Mouse (Mus musculus) kidney, embryonic 16.5 days (tissue): ENCODE data around the gene Dscaml1. TPM values are rescaled to one million over a fixed set of nuclear protein-coding genes. Genes with fewer than 3 reads are reported as not detected.
"Not testable (repeated sequence)": the region's sequence is repeated elsewhere in the genome, so short reads cannot be mapped to it uniquely, and the experiment has no call there.

Experiments used
- ATAC-seq: fragments of 200-750 bp; cut with Nextera tagmentation; 2 replicates; pipeline ENCODE4 v1.8.0; 2017; ENCODE audit warnings: moderate TSS enrichment; ENCODE audit not compliant: low FRiP score, low TSS enrichment
- H3K27ac ChIP-seq: fragments of 300-500 bp; sonication (generic); 2 replicates; pipeline ENCODE4 v1.5.1; 2014; ENCODE audit warnings: low read length
- H3K27me3 ChIP-seq: fragments of 300-500 bp; sonication (generic); 2 replicates; pipeline ENCODE4 v1.6.1; 2014; ENCODE audit warnings: low read length, control low read depth, mixed read lengths; ENCODE audit not compliant: insufficient read depth
- H3K36me3 ChIP-seq: fragments of 300-500 bp; sonication (generic); 2 replicates; pipeline ENCODE4 v1.6.1; 2014; ENCODE audit warnings: low read length, control low read depth, mixed read lengths; ENCODE audit not compliant: insufficient read depth
- H3K4me1 ChIP-seq: fragments of 300-500 bp; sonication (generic); 2 replicates; pipeline ENCODE4 v1.6.1; 2014; ENCODE audit warnings: low read length, control low read depth, mixed read lengths; ENCODE audit not compliant: insufficient read depth
- H3K4me2 ChIP-seq: fragments of 300-500 bp; sonication (generic); replicated peaks from 2 replicates; pipeline ENCODE4 v1.6.1; 2014; ENCODE audit warnings: low read depth, low read length
- H3K4me3 ChIP-seq: fragments of 300-500 bp; sonication (generic); 2 replicates; pipeline ENCODE4 v1.5.1; 2014; ENCODE audit warnings: mild to moderate bottlenecking, low read length
- H3K9ac ChIP-seq: fragments of 300-500 bp; sonication (generic); replicated peaks from 2 replicates; pipeline ENCODE4 v1.6.1; 2014; ENCODE audit warnings: low read length
- H3K9me3 ChIP-seq: fragments of 300-500 bp; sonication (generic); 2 replicates; pipeline ENCODE4 v1.6.1; 2016; ENCODE audit warnings: low read length, control low read depth
- WGBS: fragments of 180-500 bp; shearing (Covaris S2); extraction: QIAGEN DNeasy Blood & Tissue Kit; methylation state at CpG from one replicate; pipeline ENCODE4 v1.1.7; 2014; 5-methylcytosine and 5-hydroxymethylcytosine counted together
- polyA plus RNA-seq: library from polyadenylated mRNA; unstranded; fragments of >200 nt; fragmentation: Nextera tagmentation; extraction: Ambion mirVana; gene quantifications from 2 replicates; pipeline ENCODE4 v1.2.1, GENCODE M21; 2015

Gene Dscaml1
- polyA plus RNA-seq, 1 experiment from 2014 or later: 0.37 TPM

DNA sequence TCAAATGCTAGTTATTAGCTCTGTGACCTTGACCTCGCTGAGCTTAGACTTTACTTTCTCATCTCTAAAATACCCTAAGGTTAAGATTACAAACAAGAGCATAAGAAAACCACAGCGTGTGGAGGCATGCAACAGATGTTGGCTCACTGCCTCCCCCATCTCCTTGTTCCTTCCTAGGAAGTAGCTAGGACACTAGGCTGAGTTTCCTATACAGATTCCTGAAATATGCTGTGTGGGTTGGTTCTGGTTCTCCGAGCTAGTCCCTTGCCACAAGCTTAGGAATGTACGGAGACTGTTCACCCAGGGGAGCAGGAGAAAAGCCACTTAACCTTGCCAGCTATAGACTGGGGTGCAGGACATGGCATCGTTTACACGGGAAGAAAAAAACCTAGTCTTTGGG is 339.8 kb downstream of the Dscaml1 start:
- 78% methylated on average over 6 of the region's 6 CpGs for WGBS
- Histone ChIP-seq H3K27ac (no peak overlapping the region), H3K4me1 (no peaks in the 10 kb centered on the region), H3K9me3 (no peaks in the 10 kb centered on the region), H3K4me3 (no peak overlapping the region), H3K4me2 (no peak overlapping the region), H3K36me3 (peaks cover 17% of the 10 kb centered on the region), H3K9ac (no peak overlapping the region), H3K27me3 (no peaks in the 10 kb centered on the region)
- no peak for ATAC-seq

DNA sequence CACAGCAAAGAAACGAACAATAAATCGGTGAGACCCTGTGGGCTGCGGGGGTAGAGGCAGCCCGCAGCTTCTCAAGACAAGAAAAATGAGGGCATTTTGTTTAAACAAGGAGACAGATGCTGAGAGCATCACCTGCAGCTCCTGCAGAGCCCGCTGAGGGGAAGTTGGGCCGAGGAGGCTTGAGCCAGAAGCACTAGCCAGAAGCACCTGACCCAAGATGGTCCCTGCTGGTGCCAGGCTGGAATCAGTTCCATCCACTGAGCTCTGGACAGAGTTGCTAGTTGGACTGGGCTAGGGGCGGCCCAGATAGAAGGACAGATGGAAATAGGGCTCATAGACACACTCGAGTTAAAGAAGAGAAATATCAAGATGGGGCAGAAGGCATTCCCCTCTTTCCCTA is 340.7 kb downstream of the Dscaml1 start:
- H3K27me3 ChIP-seq: no peaks in the 10 kb centered on the region
- ATAC-seq: no peak
- H3K4me1 ChIP-seq: no peaks in the 10 kb centered on the region
- no peak overlapping the region for H3K4me3 ChIP-seq
- H3K36me3 ChIP-seq: peaks cover 21% of the 10 kb centered on the region
- 79% methylated on average over 8 of the region's 8 CpGs for WGBS
- H3K27ac ChIP-seq: no peak overlapping the region
- no peak overlapping the region for H3K9ac ChIP-seq
- H3K9me3 ChIP-seq: no peaks in the 10 kb centered on the region
- H3K4me2 ChIP-seq: no peak overlapping the region

DNA sequence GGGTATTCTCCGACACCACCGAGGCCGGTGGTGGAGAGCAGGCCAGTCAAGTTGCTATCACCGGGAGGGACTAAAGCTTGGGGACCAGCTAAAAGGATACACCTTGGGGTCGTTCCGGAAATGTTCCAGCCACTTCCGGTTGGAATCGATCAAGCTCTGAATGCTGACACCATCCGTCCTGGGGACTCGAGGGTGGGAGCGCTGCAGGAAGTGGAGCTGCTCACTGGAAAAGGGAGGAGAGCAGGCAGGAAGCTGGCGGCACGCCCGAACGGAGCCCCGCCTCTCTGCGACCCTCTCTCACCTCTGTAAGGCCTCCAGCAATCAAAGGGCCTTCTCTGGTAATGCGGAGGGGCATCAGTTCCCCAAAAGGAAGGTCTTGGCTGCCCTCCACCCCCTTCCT is 342.0 kb downstream of the Dscaml1 start:
- peaks cover 29% of the 10 kb centered on the region for H3K36me3 ChIP-seq
- no peaks in the 10 kb centered on the region for H3K27me3 ChIP-seq
- H3K4me1 ChIP-seq: no peaks in the 10 kb centered on the region
- no peak overlapping the region for H3K4me2 ChIP-seq
- H3K27ac ChIP-seq: no peak overlapping the region
- ATAC-seq: no peak
- no peak overlapping the region for H3K4me3 ChIP-seq
- no peaks in the 10 kb centered on the region for H3K9me3 ChIP-seq
- H3K9ac ChIP-seq: no peak overlapping the region
- WGBS: 74% methylated on average over 18 of the region's 18 CpGs

DNA sequence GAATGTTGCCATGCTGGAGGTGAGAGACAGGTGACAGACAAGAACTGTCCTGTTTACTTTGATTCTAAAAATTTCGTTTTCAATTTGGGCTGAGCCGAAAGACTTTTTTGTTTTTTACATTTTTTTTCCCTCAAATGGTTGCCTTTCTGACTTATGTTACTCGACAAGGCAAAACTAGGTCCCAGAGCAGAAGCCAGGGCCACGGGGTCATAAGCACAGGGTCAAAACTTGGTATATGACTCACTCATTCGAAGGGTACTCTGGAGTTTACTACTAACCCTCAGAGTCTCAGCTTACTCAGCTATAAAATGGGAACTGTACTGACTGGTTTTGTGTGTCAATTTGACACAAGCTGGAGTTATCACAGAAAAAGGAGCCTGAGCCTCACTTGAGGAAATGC is 343.2 kb downstream of the Dscaml1 start:
- ATAC-seq: no peak
- H3K4me3 ChIP-seq: no peak overlapping the region
- H3K36me3 ChIP-seq: peaks cover 40% of the 10 kb centered on the region
- no peak overlapping the region for H3K4me2 ChIP-seq
- no peak overlapping the region for H3K27ac ChIP-seq
- no peak overlapping the region for H3K9ac ChIP-seq
- H3K27me3 ChIP-seq: no peaks in the 10 kb centered on the region
- WGBS: 76% methylated on average over 5 of the region's 5 CpGs
- no peaks in the 10 kb centered on the region for H3K9me3 ChIP-seq
- no peaks in the 10 kb centered on the region for H3K4me1 ChIP-seq

DNA sequence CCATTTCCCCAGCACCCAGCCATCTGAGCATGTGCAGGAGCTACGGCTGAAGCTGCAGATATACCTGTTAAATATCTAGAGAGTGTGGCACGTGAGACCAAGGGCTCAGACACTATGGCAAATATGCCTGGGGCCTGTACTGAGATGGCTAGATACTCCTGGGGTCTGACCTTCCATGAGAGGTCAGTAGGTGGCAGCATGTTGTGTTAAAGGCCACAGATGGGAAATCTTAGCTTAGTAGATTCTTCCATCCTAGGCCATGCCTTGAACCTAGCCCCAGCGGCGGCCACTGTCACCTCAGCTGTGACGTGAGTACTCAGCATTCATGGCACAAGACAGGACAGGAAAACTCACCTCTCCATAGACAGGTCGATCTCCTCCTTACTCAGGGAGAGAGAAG is 347.7 kb downstream of the Dscaml1 start:
- Histone ChIP-seq H3K4me1 (no peaks in the 10 kb centered on the region), H3K9me3 (no peaks in the 10 kb centered on the region), H3K36me3 (peaks cover 56% of the 10 kb centered on the region), H3K27ac (no peak overlapping the region), H3K27me3 (no peaks in the 10 kb centered on the region), H3K4me2 (no peak overlapping the region), H3K9ac (no peak overlapping the region), H3K4me3 (no peak overlapping the region)
- ATAC-seq: no peak
- 87% methylated on average over 6 of the region's 6 CpGs for WGBS

DNA sequence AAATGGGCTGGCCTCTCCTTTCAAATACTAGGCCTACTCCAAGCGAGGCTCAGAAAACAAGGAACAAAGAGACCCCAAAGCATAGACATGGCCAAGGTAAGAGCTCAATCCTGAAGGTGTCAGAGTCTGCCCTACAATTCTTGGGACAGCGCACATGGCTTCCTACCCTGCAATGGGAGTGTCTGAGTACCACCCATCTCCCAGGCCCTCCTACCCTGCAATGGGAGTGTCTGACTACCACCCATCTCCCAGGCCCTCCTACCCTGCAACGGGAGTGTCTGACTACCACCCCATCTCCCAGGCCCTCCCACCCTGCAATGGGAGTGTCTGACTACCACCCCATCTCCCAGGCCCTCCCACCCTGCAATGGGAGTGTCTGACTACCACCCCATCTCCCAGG is 349.7 kb downstream of the Dscaml1 start:
- H3K4me2 ChIP-seq, ATAC-seq, H3K9me3 ChIP-seq, H3K4me3 ChIP-seq, H3K9ac ChIP-seq, H3K27me3 ChIP-seq, H3K27ac ChIP-seq, H3K4me1 ChIP-seq: not testable (repeated sequence)
- H3K36me3 ChIP-seq: peaks cover 57% of the 10 kb centered on the region
- WGBS: 73% methylated on average over 3 of the region's 3 CpGs

DNA sequence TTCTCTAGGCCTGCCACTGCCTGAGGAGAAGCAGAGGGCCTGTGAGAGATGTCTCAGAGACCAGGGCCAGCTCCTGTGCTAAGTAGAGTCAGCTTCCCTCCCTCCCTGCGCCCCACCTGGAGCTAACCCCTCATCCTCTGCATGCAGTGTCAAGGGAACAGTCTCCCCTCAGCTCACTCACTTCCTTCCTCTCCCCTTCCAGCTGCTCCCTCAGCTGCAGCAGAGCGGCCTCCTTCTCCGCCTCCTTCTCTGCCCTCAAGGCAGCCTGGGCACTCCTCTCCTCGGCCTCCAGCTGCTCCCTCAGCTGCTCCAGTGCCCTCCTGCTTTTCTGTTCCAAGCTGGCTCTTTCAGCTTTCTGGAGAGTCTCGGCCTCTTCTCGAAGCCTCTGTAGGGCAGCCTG is 352.8 kb downstream of the Dscaml1 start:
- peaks cover 38% of the 10 kb centered on the region for H3K36me3 ChIP-seq
- H3K9ac ChIP-seq: no peak overlapping the region
- H3K9me3 ChIP-seq: no peaks in the 10 kb centered on the region
- WGBS: 61% methylated on average over 6 of the region's 6 CpGs
- H3K27ac ChIP-seq: no peak overlapping the region
- no peak overlapping the region for H3K4me3 ChIP-seq
- no peak overlapping the region for H3K4me2 ChIP-seq
- ATAC-seq: no peak
- no peaks in the 10 kb centered on the region for H3K4me1 ChIP-seq
- no peaks in the 10 kb centered on the region for H3K27me3 ChIP-seq

DNA sequence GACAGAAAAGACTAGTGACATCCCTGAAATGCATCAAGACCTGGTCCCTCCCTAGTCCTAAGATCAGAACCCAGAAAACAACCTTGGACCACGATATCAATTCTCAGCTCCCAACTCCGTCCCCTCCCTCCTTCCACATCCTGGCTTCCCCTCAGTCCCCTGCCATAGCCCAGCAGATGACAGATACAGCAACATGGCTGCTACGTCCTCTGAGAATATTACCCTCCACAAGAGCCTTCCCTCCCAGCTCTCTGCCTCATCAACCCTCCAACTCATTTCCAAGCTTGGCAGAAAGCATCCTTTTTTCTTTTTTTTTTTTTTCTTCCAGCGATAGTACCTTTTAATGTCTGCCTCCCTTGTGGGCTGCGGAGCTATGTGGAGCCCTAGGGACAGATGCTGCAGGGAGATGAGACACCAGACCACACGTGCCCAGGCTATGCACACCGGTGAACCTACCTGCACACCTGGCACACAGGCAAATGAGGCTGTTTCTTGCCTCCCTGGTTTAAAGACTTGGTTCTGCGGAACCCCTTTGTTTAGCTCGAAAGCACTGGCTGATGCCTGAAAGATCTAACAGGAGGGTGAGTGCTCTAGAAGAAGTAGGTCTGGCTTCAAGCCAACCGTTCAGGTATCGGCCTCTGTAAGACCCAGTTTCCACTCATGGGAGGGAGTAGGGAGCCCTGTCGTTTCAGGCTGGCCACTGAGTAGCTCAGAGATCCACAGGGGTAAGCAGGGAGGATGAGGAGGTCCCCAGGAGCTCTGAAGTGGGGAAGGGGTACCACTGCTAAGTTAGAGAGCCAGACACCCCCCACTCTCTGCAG is 357.0 kb downstream of the Dscaml1 start:
- no peak overlapping the region for H3K4me3 ChIP-seq
- H3K27me3 ChIP-seq: no peaks in the 10 kb centered on the region
- no peak overlapping the region for H3K27ac ChIP-seq
- H3K4me1 ChIP-seq: peaks cover 8% of the 10 kb centered on the region
- ATAC-seq: no peak
- peaks cover 12% of the 10 kb centered on the region for H3K36me3 ChIP-seq
- no peak overlapping the region for H3K9ac ChIP-seq
- 73% methylated on average over 12 of the region's 12 CpGs for WGBS
- H3K9me3 ChIP-seq: no peaks in the 10 kb centered on the region
- no peak overlapping the region for H3K4me2 ChIP-seq

DNA sequence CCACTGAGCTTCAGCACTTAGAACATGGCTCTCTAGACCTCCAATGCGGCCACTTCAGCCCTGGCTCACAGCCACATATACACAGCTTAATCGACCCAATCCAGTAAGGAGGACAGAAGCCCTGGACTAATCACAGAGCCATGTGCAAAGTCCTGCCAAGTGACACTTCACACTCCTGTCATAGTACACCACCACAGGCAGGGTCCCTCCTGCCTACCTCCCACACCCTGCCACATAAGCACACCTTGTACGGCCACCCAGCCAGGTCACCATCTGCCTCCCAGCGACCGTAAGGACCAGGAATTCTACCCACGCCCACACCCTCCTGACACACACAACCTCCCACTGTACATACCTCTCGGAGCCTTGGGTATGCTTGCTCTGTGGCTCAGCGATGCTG is 360.6 kb downstream of the Dscaml1 start:
- 70% methylated on average over 8 of the region's 8 CpGs for WGBS
- ATAC-seq: no peak
- no peak overlapping the region for H3K4me2 ChIP-seq
- H3K4me3 ChIP-seq: no peak overlapping the region
- H3K36me3 ChIP-seq: peaks cover 10% of the 10 kb centered on the region
- H3K27me3 ChIP-seq: no peaks in the 10 kb centered on the region
- no peaks in the 10 kb centered on the region for H3K9me3 ChIP-seq
- H3K4me1 ChIP-seq: peaks cover 11% of the 10 kb centered on the region
- no peak overlapping the region for H3K27ac ChIP-seq
- H3K9ac ChIP-seq: no peak overlapping the region

DNA sequence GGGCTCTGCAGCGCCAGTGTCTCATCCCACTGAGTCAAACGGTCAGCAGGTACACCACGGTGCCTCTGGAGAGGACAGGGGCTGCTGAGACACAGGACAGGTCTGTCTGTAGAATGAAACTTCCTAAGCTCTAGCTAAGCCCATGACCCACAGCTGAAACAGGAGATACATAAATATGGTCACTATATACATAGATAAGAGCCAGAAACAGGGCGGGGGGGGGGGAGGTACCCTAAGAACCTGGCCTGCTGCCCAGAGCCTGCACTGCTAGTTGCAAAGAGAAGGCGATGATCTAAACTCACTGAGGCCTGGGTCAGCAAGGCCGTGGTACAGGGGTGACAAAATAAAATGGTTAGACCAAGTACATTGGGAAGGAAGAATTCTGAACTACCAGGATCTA is 361.1 kb downstream of the Dscaml1 start:
- ATAC-seq: no peak
- no peaks in the 10 kb centered on the region for H3K9me3 ChIP-seq
- H3K27ac ChIP-seq: no peak overlapping the region
- no peak overlapping the region for H3K4me3 ChIP-seq
- H3K4me1 ChIP-seq: peaks cover 11% of the 10 kb centered on the region
- no peak overlapping the region for H3K9ac ChIP-seq
- no peaks in the 10 kb centered on the region for H3K27me3 ChIP-seq
- WGBS: 73% methylated on average over 6 of the region's 6 CpGs
- H3K36me3 ChIP-seq: peaks cover 11% of the 10 kb centered on the region
- no peak overlapping the region for H3K4me2 ChIP-seq
